In genomic region chr16:95494108-95494507, GRCm38 (mm10) we compare ENCODE assay signal across 29 mouse cellular contexts.
A peak's percentile ranks its signal among the peaks of the same experiment; 100 is the strongest.
DNase-seq lines count a peak whose midpoint lies in the region; ATAC-seq and TF ChIP-seq lines count a peak whose summit lies in the region.
"Had no signal": no experiment of that assay in that cellular context is flagged by ENCODE, and none has a peak within 500 bp of the region (broad histone marks: within the 10 kb centered on the region; RNA-seq: fewer than 3 reads in every experiment).

No protein-coding gene starts in this region.

- no peak for TF ChIP-seq POLR2A in limb, embryonic 14.5 days (IDR thresholded peaks at IDR 0.05; ENCODE audit: borderline replicate concordance, extremely low read depth, insufficient read depth, insufficient read length)

- H3K9me3 ChIP-seq in kidney, postnatal 0 days (replicated peaks; ENCODE audit: low read length) = no peaks in the 10 kb centered on the region
- no peaks in the 10 kb centered on the region for H3K9me3 ChIP-seq in midbrain, embryonic 11.5 days (ENCODE audit: control insufficient read depth, low read length)
- H3K9me3 ChIP-seq in midbrain, postnatal 0 days (ENCODE audit: low read length) = no peaks in the 10 kb centered on the region
- H3K9me3 ChIP-seq in limb, embryonic 14.5 days (ENCODE audit: control insufficient read depth, low read length) = no peaks in the 10 kb centered on the region
- H3K9me3 ChIP-seq: forebrain, embryonic 13.5 days; G1E; heart, embryonic 13.5 days; kidney, embryonic 15.5 days; limb, embryonic 15.5 days; liver, embryonic 13.5 days; midbrain, embryonic 10.5 days had no signal

- 47% methylated on average over 3 of the region's 3 CpGs for whole genome bisulfite sequencing in kidney, postnatal 0 days
- WGBS in midbrain, embryonic 11.5 days = 58% methylated on average over 3 of the region's 3 CpGs
- 66% methylated on average over 3 of the region's 3 CpGs for WGBS in midbrain, postnatal 0 days
- 46% methylated on average over 3 of the region's 3 CpGs for WGBS in limb, embryonic 14.5 days

- no peak for ATAC-seq in kidney, postnatal 0 days (replicated peaks; ENCODE audit: low FRiP score, low read depth)
- no peak for ATAC-seq in midbrain, embryonic 11.5 days (ENCODE audit: low FRiP score)
- ATAC-seq in midbrain, postnatal 0 days (ENCODE audit: low FRiP score) = no peak
- no peak for ATAC-seq in limb, embryonic 14.5 days (ENCODE audit: low FRiP score, low read depth)
- ATAC-seq: forebrain, embryonic 13.5 days; intestine, postnatal 0 days; midbrain, embryonic 16.5 days; Patski had no signal

- DNase-seq in kidney, postnatal 0 days (ENCODE audit: low spot score) = peak; percentile 24
- DNase-seq in kidney, adult 8-10 months = no peak
- peak; percentile 72 for DNase-seq in midbrain, embryonic 11.5 days (ENCODE audit: low spot score, missing footprints)
- DNase-seq in midbrain, postnatal 0 days (ENCODE audit: low spot score) = no peak
- DNase-seq in NIH3T3 (ENCODE audit: low read depth) = peak; percentile 32
- peak; percentile 23 for DNase-seq in limb, embryonic 14.5 days (ENCODE audit: low spot score)
- no peak for DNase-seq in testis, postnatal 14 days (ENCODE audit: low spot score)
- DNase-seq: adrenal gland, postnatal 25 days; cerebellum, adult 18-20 months; cerebellum, postnatal 14 days; gastrocnemius, postnatal 10 days; liver, embryonic 13.5 days; lung, adult 18-20 months; lung, postnatal 10 days; right cerebral cortex, adult 18-20 months; right cerebral cortex, postnatal 4 days; thymus, adult 2 months; thymus, postnatal 36 days had no signal

- H3K4me2 ChIP-seq in kidney, postnatal 0 days (ENCODE audit: low read length) = no peak overlapping the region
- no peak overlapping the region for H3K4me2 ChIP-seq in midbrain, embryonic 11.5 days
- H3K4me2 ChIP-seq in midbrain, postnatal 0 days (ENCODE audit: low read depth, low read length, poor library complexity, severe bottlenecking) = no peak overlapping the region
- H3K4me2 ChIP-seq in limb, embryonic 14.5 days (replicated peaks; ENCODE audit: low read depth, low read length, severe bottlenecking) = no peak overlapping the region
- H3K4me2 ChIP-seq: forebrain, embryonic 13.5 days; heart, embryonic 13.5 days; hindbrain, embryonic 14.5 days; kidney, embryonic 15.5 days; limb, embryonic 15.5 days; liver, embryonic 13.5 days had no signal

- H3K36me3 ChIP-seq in kidney, postnatal 0 days (ENCODE audit: insufficient read depth, low read length) = no peaks in the 10 kb centered on the region
- no peaks in the 10 kb centered on the region for H3K36me3 ChIP-seq in midbrain, embryonic 11.5 days (ENCODE audit: control insufficient read depth, insufficient read depth, low read length)
- no peaks in the 10 kb centered on the region for H3K36me3 ChIP-seq in midbrain, postnatal 0 days (ENCODE audit: insufficient read depth, low read length)
- no peaks in the 10 kb centered on the region for H3K36me3 ChIP-seq in limb, embryonic 14.5 days (ENCODE audit: control insufficient read depth, insufficient read depth, low read length)
- H3K36me3 ChIP-seq: G1E; heart, embryonic 13.5 days; kidney, embryonic 15.5 days; limb, embryonic 15.5 days; liver, embryonic 13.5 days; midbrain, embryonic 10.5 days had no signal

- H3K9ac ChIP-seq in kidney, postnatal 0 days (ENCODE audit: low read depth, low read length) = no peak overlapping the region
- no peak overlapping the region for H3K9ac ChIP-seq in midbrain, embryonic 11.5 days (ENCODE audit: low read length)
- H3K9ac ChIP-seq in midbrain, postnatal 0 days (replicated peaks; ENCODE audit: low read length, poor library complexity, severe bottlenecking) = no peak overlapping the region
- H3K9ac ChIP-seq in limb, embryonic 14.5 days (ENCODE audit: low read depth, low read length, severe bottlenecking) = no peak overlapping the region
- H3K9ac ChIP-seq: forebrain, embryonic 13.5 days; heart, embryonic 13.5 days; hindbrain, embryonic 14.5 days; kidney, embryonic 15.5 days; limb, embryonic 15.5 days; liver, embryonic 13.5 days had no signal

- no peak overlapping the region for H3K4me3 ChIP-seq in kidney, postnatal 0 days (replicated peaks; ENCODE audit: low read depth, low read length)
- no peak overlapping the region for H3K4me3 ChIP-seq in midbrain, embryonic 11.5 days (ENCODE audit: low read depth, low read length)
- H3K4me3 ChIP-seq in midbrain, postnatal 0 days (ENCODE audit: low read depth, low read length) = no peak overlapping the region
- H3K4me3 ChIP-seq in limb, embryonic 14.5 days (replicated peaks; ENCODE audit: low read length) = no peak overlapping the region
- H3K4me3 ChIP-seq: forebrain, embryonic 13.5 days; heart, embryonic 13.5 days; kidney, embryonic 15.5 days; limb, embryonic 15.5 days; liver, embryonic 13.5 days; midbrain, embryonic 10.5 days had no signal

- H3K4me1 ChIP-seq in kidney, postnatal 0 days (replicated peaks; ENCODE audit: insufficient read depth, low read length) = no peaks in the 10 kb centered on the region
- H3K4me1 ChIP-seq in midbrain, embryonic 11.5 days (ENCODE audit: control insufficient read depth, insufficient read depth, low read length) = no peaks in the 10 kb centered on the region
- no peaks in the 10 kb centered on the region for H3K4me1 ChIP-seq in midbrain, postnatal 0 days (ENCODE audit: insufficient read depth, low read length)
- H3K4me1 ChIP-seq in limb, embryonic 14.5 days (ENCODE audit: control insufficient read depth, insufficient read depth, low read length) = peaks cover 17% of the 10 kb centered on the region; the same call in 1 of the 2 replicates
- H3K4me1 ChIP-seq: forebrain, embryonic 13.5 days; heart, embryonic 13.5 days; kidney, embryonic 15.5 days; liver, embryonic 13.5 days; midbrain, embryonic 10.5 days had no signal

- no peak overlapping the region for H3K27ac ChIP-seq in kidney, postnatal 0 days
- H3K27ac ChIP-seq in midbrain, embryonic 11.5 days (ENCODE audit: low read depth, low read length) = no peak overlapping the region
- H3K27ac ChIP-seq in midbrain, postnatal 0 days (ENCODE audit: low read depth, low read length) = no peak overlapping the region
- no peak overlapping the region for H3K27ac ChIP-seq in limb, embryonic 14.5 days (replicated peaks; ENCODE audit: low read depth, low read length)
- H3K27ac ChIP-seq: forebrain, embryonic 13.5 days; heart, embryonic 13.5 days; hindbrain, embryonic 14.5 days; kidney, embryonic 15.5 days; liver, embryonic 13.5 days; midbrain, embryonic 10.5 days; stomach, postnatal 0 days had no signal

- no peaks in the 10 kb centered on the region for H3K27me3 ChIP-seq in kidney, postnatal 0 days (ENCODE audit: insufficient read depth, low read length)
- no peaks in the 10 kb centered on the region for H3K27me3 ChIP-seq in midbrain, embryonic 11.5 days (ENCODE audit: control insufficient read depth, insufficient read depth, low read length)
- no peaks in the 10 kb centered on the region for H3K27me3 ChIP-seq in midbrain, postnatal 0 days (ENCODE audit: insufficient read depth, low read length)
- no peaks in the 10 kb centered on the region for H3K27me3 ChIP-seq in limb, embryonic 14.5 days (ENCODE audit: control insufficient read depth, insufficient read depth, low read length)
- H3K27me3 ChIP-seq: forebrain, embryonic 13.5 days; heart, embryonic 13.5 days; kidney, embryonic 15.5 days; limb, embryonic 15.5 days; liver, embryonic 13.5 days had no signal

- TF ChIP-seq CTCF in kidney, postnatal 0 days (IDR thresholded peaks at IDR 0.05; ENCODE audit: low read depth) = no peak
- no peak for TF ChIP-seq CTCF in midbrain, postnatal 0 days (IDR thresholded peaks at IDR 0.05)

Comparison
In these comparisons a context has a peak if more than half of its experiments do, and no peak if none do; other contexts are left out.
1. DNase-seq: peak in kidney, postnatal 0 days (single experiment), midbrain, embryonic 11.5 days (single experiment), NIH3T3 (single experiment) and limb, embryonic 14.5 days (single experiment); none in kidney, adult 8-10 months (0 of 2), midbrain, postnatal 0 days (single experiment) and testis, postnatal 14 days (single experiment).